Mouse (Mus musculus) embryo, embryonic 10.5 days (tissue): ENCODE results near the gene Kiss1r.
"Not testable (repeated sequence)": the region's sequence is repeated elsewhere in the genome, so short reads cannot be mapped to it uniquely, and the experiment has no call there.

Experiments
- DNase-seq: peaks from one replicate; pipeline ENCODE4 v3.0.0-alpha.2; 2015; ENCODE audit warnings: low spot score

Gene Kiss1r

GRCm38 (mm10) chr10:79940749-79941148, 24.0 kb downstream of the Kiss1r start:
- no peak for DNase-seq

DNA sequence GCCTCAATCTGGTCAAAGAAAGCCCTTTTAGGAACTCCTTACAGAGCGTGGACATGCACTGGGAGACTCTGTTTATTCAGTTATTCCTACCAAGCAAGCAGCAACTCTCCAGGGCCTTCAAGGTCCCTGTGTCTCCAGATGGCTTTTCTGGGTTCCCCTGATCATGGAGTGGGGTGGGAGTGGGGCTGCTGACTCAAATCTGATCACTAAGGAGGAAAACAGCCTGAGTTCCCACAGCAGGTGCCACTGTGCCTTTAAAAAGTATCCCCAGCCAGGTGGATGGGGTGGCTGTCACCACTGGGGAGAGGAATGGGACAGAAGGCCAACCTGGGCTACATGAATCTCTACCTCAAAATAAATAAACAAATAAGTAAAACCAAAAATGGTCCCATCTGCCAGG, 26.2 kb downstream of the Kiss1r start:
- DNase-seq, result no peak

- DNase-seq, result no peak
These were observed 26.7 kb downstream of the Kiss1r start for GRCm38 (mm10) chr10:79943471-79943901.

GRCm38 (mm10) chr10:79945507-79946234, 28.9 kb downstream of the Kiss1r start:
- peak; percentile 79 for DNase-seq

GRCm38 (mm10) chr10:79946752-79947322, 30.1 kb downstream of the Kiss1r start:
- DNase-seq, result peak; percentile 60

DNA sequence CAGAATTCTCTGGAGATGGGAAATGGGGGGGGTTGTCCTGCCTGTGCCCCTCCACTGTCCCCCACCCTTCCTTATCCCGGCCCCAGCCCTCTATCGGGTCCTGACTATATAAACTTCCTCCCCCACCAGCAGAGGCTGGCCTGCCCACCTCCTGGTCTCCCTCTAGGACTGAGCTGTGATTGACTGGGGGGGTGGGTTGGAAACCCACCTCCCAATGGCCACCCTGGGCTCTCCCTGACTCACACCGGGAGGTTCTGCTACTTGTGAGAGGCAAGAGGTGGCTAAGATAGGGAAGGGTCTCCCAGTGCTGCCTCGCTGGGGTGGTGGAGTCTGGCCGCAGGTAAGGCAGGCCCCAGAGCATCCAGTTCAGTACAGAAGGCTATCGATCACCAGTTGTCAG, 30.7 kb downstream of the Kiss1r start:
- no peak for DNase-seq

GRCm38 (mm10) chr10:79949873-79950272, 33.1 kb downstream of the Kiss1r start:
- DNase-seq, result no peak

- no peak for DNase-seq
These were observed 33.9 kb downstream of the Kiss1r start for GRCm38 (mm10) chr10:79950661-79951060.

DNA sequence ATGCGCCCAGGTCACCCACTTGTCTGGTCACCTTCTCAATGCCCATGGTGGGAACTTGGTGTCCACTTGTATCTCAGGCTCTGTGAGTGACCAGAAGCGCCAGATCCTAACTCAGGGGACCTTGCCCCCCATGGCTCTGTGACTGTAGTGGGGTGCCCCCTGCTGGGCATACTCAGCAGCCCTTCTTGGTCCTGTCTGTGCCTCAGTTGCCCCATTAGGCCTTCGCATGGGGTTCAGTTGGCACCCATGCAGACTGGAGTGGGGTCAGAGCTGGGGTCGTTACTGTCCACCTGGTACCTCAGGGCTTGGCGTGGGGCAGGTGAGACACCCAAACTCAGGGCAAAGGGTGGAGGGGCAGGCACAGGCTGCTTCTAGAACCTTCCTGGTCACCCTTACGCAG, 37.2 kb downstream of the Kiss1r start:
- no peak for DNase-seq

GRCm38 (mm10) chr10:79955691-79956090, 38.9 kb downstream of the Kiss1r start:
- no peak for DNase-seq

DNA sequence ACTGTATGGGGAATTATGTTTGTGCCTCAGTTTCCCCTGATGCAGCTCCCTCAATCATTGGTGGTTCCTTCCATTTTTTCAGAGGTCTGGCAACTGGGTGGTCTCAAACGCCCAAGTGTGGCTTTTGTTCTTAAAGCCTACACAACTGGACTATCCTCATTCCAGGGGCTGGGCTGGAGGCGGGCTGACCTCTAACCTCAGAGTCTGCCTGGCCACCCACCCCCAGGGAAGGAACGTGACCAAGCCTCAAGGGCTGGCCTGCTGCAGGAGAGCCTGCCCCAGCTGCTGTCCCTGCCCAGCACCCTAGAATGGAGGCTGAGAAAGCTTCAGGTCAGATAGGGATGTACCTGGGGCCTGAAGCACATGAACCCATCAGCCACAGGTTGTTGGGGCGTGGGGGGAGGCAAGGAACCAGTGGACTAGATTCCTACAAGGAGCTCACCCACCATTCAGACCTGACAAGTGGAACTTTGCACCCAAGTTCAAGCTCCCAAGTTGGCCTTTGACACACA, 39.9 kb downstream of the Kiss1r start:
- peak; percentile 40 for DNase-seq

DNA sequence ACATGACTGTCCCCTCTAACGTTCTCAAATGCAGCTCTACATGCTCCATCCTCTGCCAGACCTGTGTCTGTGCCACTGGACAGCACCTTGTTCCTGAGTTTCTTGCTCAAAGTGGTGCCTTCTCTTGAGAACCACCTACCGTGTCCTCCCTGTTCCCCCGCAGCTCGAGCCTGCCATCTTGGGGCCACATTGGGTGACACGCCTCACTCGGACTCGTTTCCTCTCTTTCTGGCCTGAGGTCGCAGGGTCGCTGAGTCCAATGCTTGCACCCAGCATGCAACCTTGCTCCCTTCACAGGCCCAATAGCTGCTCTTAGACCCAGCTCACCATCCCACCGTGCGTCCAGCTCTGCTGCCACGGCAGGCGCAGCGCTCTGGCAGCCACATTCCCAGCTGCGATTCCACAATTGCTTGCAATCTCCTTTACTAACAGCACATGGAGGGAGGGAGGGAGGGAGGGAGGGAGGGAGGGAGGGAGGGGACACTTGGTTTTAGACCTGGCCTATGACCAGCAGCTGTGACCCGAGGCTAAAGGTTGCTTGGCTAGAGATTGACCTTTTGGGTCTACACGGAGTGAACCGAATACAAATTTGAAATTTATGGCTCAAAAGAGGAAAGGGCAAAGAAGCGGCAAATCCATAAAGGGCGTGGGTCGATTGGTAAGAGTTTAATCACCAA, 41.5 kb downstream of the Kiss1r start:
- DNase-seq, result peak; percentile 91

GRCm38 (mm10) chr10:79959412-79959811, 42.6 kb downstream of the Kiss1r start:
- not testable (repeated sequence) for DNase-seq

GRCm38 (mm10) chr10:79959847-79960601, 43.3 kb downstream of the Kiss1r start, which contains the start of gene Wdr18:
Gene Wdr18, plus strand, starts transcription at chr10:79960152.
- DNase-seq, result peak; percentile 100

GRCm38 (mm10) chr10:79960671-79961294, 44.0 kb downstream of the Kiss1r start:
- DNase-seq, result no peak

DNA sequence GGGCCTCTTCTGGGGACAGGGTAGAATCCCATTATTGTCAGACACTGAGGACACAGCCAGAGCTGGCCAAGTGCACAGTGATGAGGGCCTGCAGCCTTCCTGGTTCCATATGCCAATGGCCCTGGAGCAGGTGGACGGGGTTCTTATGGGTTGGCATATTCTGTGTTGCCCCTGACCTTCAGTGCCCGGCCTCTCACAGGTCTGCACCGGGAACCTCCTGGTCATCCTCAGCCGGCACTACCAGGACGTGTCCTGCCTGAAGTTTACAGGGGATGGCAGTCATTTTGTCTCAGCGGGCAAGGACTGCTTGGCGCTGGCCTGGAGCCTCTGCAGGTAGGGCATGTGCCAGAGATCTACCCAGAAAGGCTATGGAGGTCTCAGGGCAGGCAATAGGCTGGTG, 48.0 kb downstream of the Kiss1r start:
- no peak for DNase-seq

DNA sequence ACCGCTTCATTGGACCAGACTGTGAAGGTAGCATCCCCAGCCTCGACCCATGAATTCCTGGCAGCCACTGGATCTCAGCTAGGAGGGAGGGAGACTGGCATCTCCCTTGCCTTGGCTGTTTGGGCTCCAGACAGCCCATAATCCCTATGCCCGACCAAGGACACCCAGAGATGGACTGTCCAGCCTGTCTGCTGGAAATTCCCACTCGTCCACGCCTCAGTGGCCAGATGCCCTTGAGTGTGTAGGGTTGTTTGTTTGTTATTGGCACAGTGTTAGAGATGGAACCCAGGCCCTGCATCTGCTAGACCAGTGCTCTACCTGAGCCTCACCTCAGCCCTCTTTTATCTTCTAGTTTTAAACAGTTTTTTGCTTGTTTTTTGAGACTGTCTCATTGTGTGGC, 48.6 kb downstream of the Kiss1r start:
- no peak for DNase-seq

DNA sequence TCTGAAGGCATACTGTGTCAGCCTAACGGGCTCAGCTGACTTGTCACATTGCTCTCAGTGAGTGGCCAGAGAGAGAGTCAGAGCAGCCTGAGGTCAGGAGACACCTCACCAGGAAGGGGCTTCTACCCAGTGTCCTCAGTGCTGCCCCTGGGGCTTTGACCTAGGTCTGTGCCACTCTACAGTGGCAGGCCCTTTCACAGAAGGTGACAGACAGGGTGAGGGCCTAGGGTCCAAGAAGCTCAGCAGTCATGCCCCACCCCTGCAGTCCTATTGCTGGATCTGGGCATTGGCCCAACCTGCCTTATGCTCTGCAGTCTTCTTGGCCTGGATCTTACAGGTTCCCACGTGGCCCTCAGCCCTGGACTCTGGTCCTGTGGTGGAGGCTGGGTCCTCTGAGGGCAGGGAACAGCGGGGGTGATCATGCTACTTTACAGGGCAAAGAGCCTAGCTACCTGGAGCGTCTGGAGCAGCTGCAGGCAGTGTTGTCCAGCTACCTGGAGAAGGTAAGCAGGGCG, 50.2 kb downstream of the Kiss1r start:
- no peak for DNase-seq

DNA sequence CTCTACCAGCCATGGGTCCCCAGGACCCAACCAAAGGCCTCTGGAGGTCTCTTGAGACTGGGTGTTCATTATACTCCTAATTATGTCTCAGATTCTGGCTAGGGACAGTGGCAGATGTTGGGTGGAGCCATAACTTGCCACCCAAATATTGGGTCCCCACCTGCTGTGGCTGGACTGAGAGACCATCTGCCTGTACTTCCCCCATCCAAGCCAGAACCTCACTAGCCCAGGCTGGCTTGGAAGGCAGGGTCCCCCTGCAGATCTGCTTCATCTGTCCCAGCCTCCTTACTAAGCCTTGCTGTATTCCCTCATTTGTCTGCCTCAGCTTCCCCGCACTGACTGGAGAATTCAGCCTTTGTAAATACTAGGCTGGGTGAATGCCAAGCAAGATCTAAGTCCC, 51.4 kb downstream of the Kiss1r start:
- DNase-seq, result no peak

DNA sequence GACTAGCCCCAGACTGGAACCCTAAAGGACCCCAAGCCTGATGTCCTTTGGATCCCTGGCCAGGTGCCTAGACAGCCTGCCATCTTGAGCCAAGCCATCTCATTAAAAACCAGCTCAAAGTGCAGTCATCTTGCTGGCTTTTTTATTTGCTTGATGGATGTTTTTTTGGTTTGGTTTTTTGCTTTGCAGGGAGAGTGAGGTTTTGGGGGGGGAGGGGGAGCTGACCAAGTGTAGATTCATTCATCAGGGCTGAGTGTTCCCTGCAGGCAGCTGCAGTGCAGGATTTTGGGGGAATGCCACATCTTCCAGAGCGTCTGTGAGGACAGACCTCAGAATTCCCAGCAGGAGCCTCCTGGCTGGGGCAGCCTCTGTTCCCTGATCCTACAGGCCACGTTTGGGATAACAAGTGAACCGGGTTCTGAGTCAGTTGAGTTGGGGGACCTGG, 52.4 kb downstream of the Kiss1r start:
- no peak for DNase-seq

GRCm38 (mm10) chr10:79970415-79971182, 53.8 kb downstream of the Kiss1r start, which contains the start of gene Grin3b:
Gene Grin3b, plus strand, starts transcription at chr10:79970715.
- peak; percentile 26 for DNase-seq
